Mouse (Mus musculus): Measurements from ENCODE around the gene 1700029I15Rik. TPM values are rescaled to one million over a fixed set of nuclear protein-coding genes. Genes with fewer than 3 reads are reported as not detected.
"Not testable (repeated sequence)": the region's sequence is repeated elsewhere in the genome, so short reads cannot be mapped to it uniquely, and the experiment has no call there.

1700029I15Rik gene
- polyA plus RNA-seq, 1 experiment = 2.0 TPM

DNA sequence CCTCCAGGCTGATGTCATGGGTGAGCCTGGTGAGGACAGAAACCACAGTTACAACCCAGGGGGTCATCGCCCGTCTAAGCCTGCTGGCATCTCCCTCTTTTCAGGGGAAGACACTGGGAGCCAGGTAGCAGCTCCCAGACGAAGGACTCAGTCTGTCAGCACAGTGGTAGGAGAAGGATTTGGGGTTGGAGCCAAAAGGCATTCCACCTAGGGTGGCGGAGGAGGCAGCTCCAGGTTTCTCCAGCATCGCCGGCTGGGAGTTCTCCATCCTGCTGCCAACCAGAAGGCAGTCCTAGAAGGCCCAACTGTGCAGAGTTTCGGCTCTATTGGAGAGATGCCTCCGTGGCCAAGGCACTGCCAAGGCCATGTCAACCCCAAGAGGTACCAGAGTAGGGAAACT lies 8.8 kb downstream of the 1700029I15Rik start:
- Histone ChIP-seq H3K27ac (ENCODE audit: insufficient read depth, low read length) (no peak overlapping the region), H3K27me3 (ENCODE audit: control insufficient read depth, insufficient read depth, low read length) (peaks cover 20% of the 10 kb centered on the region), H3K4me3 (ENCODE audit: extremely low read depth, insufficient read depth, insufficient read length) (no peak overlapping the region), H3K36me3 (ENCODE audit: control insufficient read depth, insufficient read depth, low read length) (no peaks in the 10 kb centered on the region), H3K4me1 (ENCODE audit: control insufficient read depth, insufficient read depth, insufficient read length) (peaks cover 8% of the 10 kb centered on the region)
- DNase-seq (ENCODE audit: low read depth in 1 of 2, low spot score in 2 of 2) = no peak
- 91% methylated on average over 8 of the region's 8 CpGs for WGBS
- TF ChIP-seq CTCF (IDR thresholded peaks at IDR 0.05; ENCODE audit: extremely low read depth, insufficient read depth, insufficient read length, insufficient replicate concordance) (no peak), POLR2A (IDR thresholded peaks at IDR 0.05; ENCODE audit: low read depth, low read length) (no peak)

DNA sequence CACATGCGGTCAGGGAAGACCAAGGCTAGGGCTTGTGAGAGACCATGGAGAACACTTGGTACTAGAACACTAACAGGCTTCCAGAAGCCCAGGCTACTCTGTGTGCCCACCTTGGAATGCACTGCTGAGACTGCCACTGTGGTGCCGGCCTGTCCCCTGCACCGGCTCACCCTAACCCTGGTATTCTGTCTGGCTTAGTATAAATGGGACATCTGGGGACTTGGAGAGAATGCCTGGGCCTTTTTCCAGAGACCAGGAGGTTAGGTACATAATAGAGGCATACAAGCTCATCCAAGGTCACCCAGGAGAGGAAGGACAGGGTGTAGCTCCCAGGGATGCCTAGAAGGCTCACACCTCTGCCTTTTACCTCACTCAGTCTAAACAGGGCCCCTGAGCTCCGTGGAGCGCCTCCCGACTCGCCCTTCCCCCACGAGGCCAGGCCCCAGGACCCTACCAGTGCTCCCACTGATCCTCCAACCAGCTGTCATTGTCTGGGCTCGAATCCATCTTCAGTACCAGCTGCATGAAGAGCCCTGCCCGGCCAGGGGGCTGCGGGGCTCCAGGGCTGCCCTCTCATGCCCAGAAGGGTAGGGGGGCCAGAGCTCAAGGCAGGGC lies 9.5 kb downstream of the 1700029I15Rik start:
- DNase-seq (ENCODE audit: low read depth in 1 of 2, low spot score in 2 of 2) = no peak
- no peak for TF ChIP-seq CTCF (IDR thresholded peaks at IDR 0.05; ENCODE audit: extremely low read depth, insufficient read depth, insufficient read length, insufficient replicate concordance)
- no peak for TF ChIP-seq POLR2A (IDR thresholded peaks at IDR 0.05; ENCODE audit: low read depth, low read length)
- peak overlapping the region; percentile 11; the same call in 1 of the 2 replicates for H3K4me3 ChIP-seq (ENCODE audit: extremely low read depth, insufficient read depth, insufficient read length)
- 54% methylated on average over 11 of the region's 11 CpGs for WGBS
- H3K27ac ChIP-seq (ENCODE audit: insufficient read depth, low read length) = no peak overlapping the region
- peaks cover 8% of the 10 kb centered on the region for H3K4me1 ChIP-seq (ENCODE audit: control insufficient read depth, insufficient read depth, insufficient read length)
- no peaks in the 10 kb centered on the region for H3K36me3 ChIP-seq (ENCODE audit: control insufficient read depth, insufficient read depth, low read length)
- peaks cover 20% of the 10 kb centered on the region for H3K27me3 ChIP-seq (ENCODE audit: control insufficient read depth, insufficient read depth, low read length)

DNA sequence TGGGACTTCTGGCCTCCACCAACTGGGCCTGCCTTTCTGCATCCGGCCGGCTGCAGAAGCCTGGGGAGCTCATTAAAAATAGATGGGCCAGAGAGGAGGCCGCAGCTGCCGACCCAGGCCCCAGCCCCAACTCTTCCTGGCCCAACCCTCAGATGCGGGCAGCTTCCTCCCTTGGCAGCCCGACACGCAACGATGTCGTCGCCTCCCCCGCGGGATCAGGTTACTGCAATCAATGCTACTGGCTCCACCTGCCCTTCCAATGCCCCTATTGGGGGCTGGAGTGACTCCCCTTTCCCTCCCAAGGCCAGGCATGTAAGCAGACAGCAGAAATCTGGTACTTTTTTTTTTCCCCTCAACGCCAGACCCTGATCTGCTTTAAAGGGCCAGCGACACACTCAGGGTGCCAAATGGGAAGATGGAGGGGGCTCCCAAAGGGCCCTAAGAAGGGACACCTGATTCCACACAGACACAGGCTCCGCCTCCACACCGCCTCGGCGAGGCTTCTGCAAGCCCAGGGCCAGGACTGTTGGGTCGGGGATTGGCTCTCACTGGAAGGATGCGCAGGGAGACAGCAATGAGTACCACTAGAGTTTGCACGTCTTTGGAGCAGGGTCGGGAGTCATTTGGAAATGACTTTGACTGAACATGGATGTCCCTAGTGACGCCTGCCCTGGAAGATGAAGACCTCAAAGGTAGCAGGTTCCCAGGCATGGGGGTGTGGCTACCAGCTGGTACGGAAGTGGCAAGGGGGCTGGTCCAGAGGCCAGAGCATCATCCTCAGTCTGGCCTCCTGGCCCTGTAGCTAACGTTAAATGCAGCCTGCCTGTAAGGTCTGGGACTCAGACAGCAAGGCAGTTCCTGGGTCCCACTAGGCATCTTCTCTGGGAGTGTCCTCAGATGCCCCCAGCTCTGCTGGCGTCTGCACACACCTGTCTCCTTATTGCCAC lies 10.3 kb downstream of the 1700029I15Rik start:
- 14% methylated on average over 26 of the region's 26 CpGs for WGBS
- DNase-seq (ENCODE audit: low read depth in 1 of 2, low spot score in 2 of 2) = no peak
- Histone ChIP-seq H3K4me3 (ENCODE audit: extremely low read depth, insufficient read depth, insufficient read length) (peak overlapping the region; percentile 11; the same call in 1 of the 2 replicates), H3K27me3 (ENCODE audit: control insufficient read depth, insufficient read depth, low read length) (peaks cover 20% of the 10 kb centered on the region), H3K27ac (ENCODE audit: insufficient read depth, low read length) (no peak overlapping the region), H3K4me1 (ENCODE audit: control insufficient read depth, insufficient read depth, insufficient read length) (peaks cover 8% of the 10 kb centered on the region), H3K36me3 (ENCODE audit: control insufficient read depth, insufficient read depth, low read length) (no peaks in the 10 kb centered on the region)
- TF ChIP-seq CTCF (IDR thresholded peaks at IDR 0.05; ENCODE audit: extremely low read depth, insufficient read depth, insufficient read length, insufficient replicate concordance) (no peak), POLR2A (IDR thresholded peaks at IDR 0.05; ENCODE audit: low read depth, low read length) (no peak)

DNA sequence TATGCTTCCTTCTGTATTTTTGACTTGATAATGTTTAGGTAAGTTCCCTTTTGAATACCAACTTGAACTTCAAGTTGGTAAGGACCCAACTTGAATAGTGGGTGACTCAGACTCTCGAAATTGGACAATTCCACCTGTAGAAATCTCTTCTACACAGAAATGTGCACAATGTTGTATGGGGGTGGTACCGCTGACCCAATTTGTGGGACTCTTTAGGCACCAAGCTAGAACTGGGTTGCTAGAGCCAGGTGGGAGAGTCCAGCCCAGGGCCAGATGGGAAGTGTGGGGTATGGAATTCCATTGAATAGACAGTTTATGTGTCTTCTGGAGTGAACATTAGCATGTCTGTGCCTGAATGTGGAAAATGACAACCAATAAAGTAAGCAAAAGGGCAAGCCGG lies 13.2 kb downstream of the 1700029I15Rik start:
- Histone ChIP-seq H3K4me3 (ENCODE audit: extremely low read depth, insufficient read depth, insufficient read length) (no peak overlapping the region), H3K4me1 (ENCODE audit: control insufficient read depth, insufficient read depth, insufficient read length) (no peaks in the 10 kb centered on the region), H3K36me3 (ENCODE audit: control insufficient read depth, insufficient read depth, low read length) (no peaks in the 10 kb centered on the region), H3K27ac (ENCODE audit: insufficient read depth, low read length) (no peak overlapping the region), H3K27me3 (ENCODE audit: control insufficient read depth, insufficient read depth, low read length) (peaks cover 10% of the 10 kb centered on the region)
- TF ChIP-seq POLR2A (IDR thresholded peaks at IDR 0.05; ENCODE audit: low read depth, low read length) = no peak
- TF ChIP-seq CTCF (IDR thresholded peaks at IDR 0.05; ENCODE audit: extremely low read depth, insufficient read depth, insufficient read length, insufficient replicate concordance) = no peak
- WGBS = 84% methylated on average over 3 of the region's 3 CpGs
- no peak for DNase-seq (ENCODE audit: low read depth in 1 of 2, low spot score in 2 of 2)

DNA sequence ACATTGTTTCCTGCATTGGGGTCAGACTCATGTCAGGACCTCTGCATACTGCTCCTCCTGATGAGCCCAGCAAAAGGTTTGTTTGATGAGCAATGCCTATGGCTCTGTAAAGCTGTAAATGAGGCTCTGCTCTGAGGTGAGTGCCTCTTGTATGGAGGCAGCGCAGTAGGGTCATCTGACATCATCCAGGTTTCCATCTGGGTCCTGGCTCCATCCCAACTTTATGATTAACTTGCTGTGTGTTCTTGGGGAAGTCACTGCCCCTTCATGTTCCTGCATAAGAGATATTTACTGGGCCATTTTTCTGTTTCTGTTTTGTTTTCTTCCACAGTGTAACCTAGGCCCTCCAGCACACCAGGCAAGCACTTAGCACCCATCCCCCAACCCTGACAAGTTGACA lies 15.1 kb downstream of the 1700029I15Rik start:
- TF ChIP-seq POLR2A (IDR thresholded peaks at IDR 0.05; ENCODE audit: low read depth, low read length) (no peak), CTCF (IDR thresholded peaks at IDR 0.05; ENCODE audit: extremely low read depth, insufficient read depth, insufficient read length, insufficient replicate concordance) (no peak)
- Histone ChIP-seq H3K27ac (ENCODE audit: insufficient read depth, low read length) (no peak overlapping the region), H3K4me1 (ENCODE audit: control insufficient read depth, insufficient read depth, insufficient read length) (no peaks in the 10 kb centered on the region), H3K36me3 (ENCODE audit: control insufficient read depth, insufficient read depth, low read length) (no peaks in the 10 kb centered on the region), H3K27me3 (ENCODE audit: control insufficient read depth, insufficient read depth, low read length) (peaks cover 12% of the 10 kb centered on the region), H3K4me3 (ENCODE audit: extremely low read depth, insufficient read depth, insufficient read length) (no peak overlapping the region)
- WGBS = 79% methylated on average over 1 of the region's 1 CpGs
- DNase-seq (ENCODE audit: low read depth in 1 of 2, low spot score in 2 of 2) = no peak

DNA sequence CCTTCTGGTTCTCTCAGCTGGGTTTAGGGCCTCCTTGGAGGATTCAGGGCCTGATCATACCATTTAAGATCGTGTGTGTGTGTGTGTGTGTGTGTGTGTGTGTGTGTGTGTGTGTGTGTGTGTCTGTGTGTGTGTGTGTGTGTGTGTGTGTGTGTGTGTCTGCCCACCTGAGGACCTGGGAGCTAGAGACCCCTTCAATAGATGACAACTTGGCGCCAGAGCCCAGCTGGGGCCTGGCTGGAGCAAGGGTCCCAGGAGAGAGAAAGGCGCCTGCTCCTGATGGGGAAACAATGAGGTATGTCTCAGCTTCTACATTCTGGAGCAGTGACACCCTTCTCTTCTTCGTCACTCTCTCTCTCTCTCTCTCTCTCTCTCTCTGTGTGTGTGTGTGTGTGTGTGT lies 17.5 kb downstream of the 1700029I15Rik start:
- not testable (repeated sequence) for H3K36me3 ChIP-seq (ENCODE audit: control insufficient read depth, insufficient read depth, low read length); H3K4me3 ChIP-seq (ENCODE audit: extremely low read depth, insufficient read depth, insufficient read length); H3K4me1 ChIP-seq (ENCODE audit: control insufficient read depth, insufficient read depth, insufficient read length); H3K27me3 ChIP-seq (ENCODE audit: control insufficient read depth, insufficient read depth, low read length); H3K27ac ChIP-seq (ENCODE audit: insufficient read depth, low read length); DNase-seq (ENCODE audit: low read depth in 1 of 2, low spot score in 2 of 2)
- 83% methylated on average over 4 of the region's 4 CpGs for WGBS

DNA sequence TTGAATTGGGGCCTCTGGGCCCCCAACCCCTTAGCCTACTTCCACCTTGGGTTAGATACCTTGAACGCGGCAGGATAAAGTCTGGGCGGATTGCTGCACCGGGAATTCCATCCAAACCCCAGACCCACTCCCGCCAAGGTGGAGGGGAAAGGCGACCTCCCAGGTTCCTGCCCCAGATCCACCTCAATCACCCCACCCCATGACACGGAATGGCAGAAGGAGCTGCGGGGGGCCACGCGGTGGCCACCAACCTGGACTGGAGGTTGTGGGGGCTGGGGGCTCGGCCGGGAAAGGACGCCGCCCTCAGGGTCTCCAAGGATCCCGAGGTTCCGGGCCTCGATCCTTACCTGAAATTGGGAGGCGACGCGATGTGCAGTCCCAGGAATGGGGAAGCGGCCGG lies 18.3 kb downstream of the 1700029I15Rik start:
- Histone ChIP-seq H3K27ac (ENCODE audit: insufficient read depth, low read length) (no peak overlapping the region), H3K4me1 (ENCODE audit: control insufficient read depth, insufficient read depth, insufficient read length) (no peaks in the 10 kb centered on the region), H3K36me3 (ENCODE audit: control insufficient read depth, insufficient read depth, low read length) (no peaks in the 10 kb centered on the region), H3K4me3 (ENCODE audit: extremely low read depth, insufficient read depth, insufficient read length) (no peak overlapping the region; the same call in 1 of the 2 replicates), H3K27me3 (ENCODE audit: control insufficient read depth, insufficient read depth, low read length) (peaks cover 9% of the 10 kb centered on the region)
- TF ChIP-seq CTCF (IDR thresholded peaks at IDR 0.05; ENCODE audit: extremely low read depth, insufficient read depth, insufficient read length, insufficient replicate concordance) = no peak
- no peak for TF ChIP-seq POLR2A (IDR thresholded peaks at IDR 0.05; ENCODE audit: low read depth, low read length)
- no peak for DNase-seq (ENCODE audit: low read depth in 1 of 2, low spot score in 2 of 2)
- WGBS = 18% methylated on average over 22 of the region's 22 CpGs
